Mouse (Mus musculus) natural killer cell, adult 2 months (primary cell): Measurements from ENCODE around the gene Lhfp.
A peak's percentile ranks its signal among the peaks of the same experiment; 100 is the strongest.
"Not testable (repeated sequence)": the region's sequence is repeated elsewhere in the genome, so short reads cannot be mapped to it uniquely, and the experiment has no call there.

Experiments used
- DNase-seq, 2 experiments: peaks; one replicate each; pipeline ENCODE4 v3.0.0; 2022; ENCODE audit warnings: low spot score in 2 of 2

Gene Lhfp

GRCm38 (mm10) chr3:53253223-53253832 is 212.0 kb downstream of the Lhfp start:
- DNase-seq: no peak

GRCm38 (mm10) chr3:53258657-53259158 is 217.4 kb downstream of the Lhfp start:
- DNase-seq: no peak

- no peak for DNase-seq
Measured at GRCm38 (mm10) chr3:53266116-53266515, 224.8 kb downstream of the Lhfp start.

- DNase-seq: no peak
Measured at GRCm38 (mm10) chr3:53267046-53267445, 225.7 kb downstream of the Lhfp start.

GRCm38 (mm10) chr3:53273220-53273619 is 231.9 kb downstream of the Lhfp start:
- no peak for DNase-seq

GRCm38 (mm10) chr3:53277993-53278392 is 236.7 kb downstream of the Lhfp start:
- no peak for DNase-seq

- not testable (repeated sequence) for DNase-seq
Measured at GRCm38 (mm10) chr3:53282005-53282404, 240.7 kb downstream of the Lhfp start.

- DNase-seq: no peak
Measured at GRCm38 (mm10) chr3:53284023-53284422, 242.7 kb downstream of the Lhfp start.

- DNase-seq: peak in 1 of 2 experiments; percentile 5
Measured at GRCm38 (mm10) chr3:53284471-53285177, 243.3 kb downstream of the Lhfp start.

- no peak for DNase-seq
Measured at GRCm38 (mm10) chr3:53288662-53289061, 247.3 kb downstream of the Lhfp start.

GRCm38 (mm10) chr3:53289589-53290219 is 248.4 kb downstream of the Lhfp start:
- no peak for DNase-seq

- DNase-seq: no peak
Measured at GRCm38 (mm10) chr3:53291185-53291584, 249.9 kb downstream of the Lhfp start.

GRCm38 (mm10) chr3:53291945-53292344 is 250.6 kb downstream of the Lhfp start:
- no peak for DNase-seq

GRCm38 (mm10) chr3:53292474-53292873 is 251.1 kb downstream of the Lhfp start:
- DNase-seq: no peak

GRCm38 (mm10) chr3:53292979-53293378 is 251.7 kb downstream of the Lhfp start:
- DNase-seq: no peak

- DNase-seq: no peak
Measured at GRCm38 (mm10) chr3:53293901-53294433, 252.6 kb downstream of the Lhfp start.

GRCm38 (mm10) chr3:53294855-53295254 is 253.5 kb downstream of the Lhfp start:
- DNase-seq: no peak

- no peak for DNase-seq
Measured at GRCm38 (mm10) chr3:53301866-53302265, 260.5 kb downstream of the Lhfp start.

GRCm38 (mm10) chr3:53304123-53304900 is 263.0 kb downstream of the Lhfp start:
- no peak for DNase-seq

GRCm38 (mm10) chr3:53305860-53306259 is 264.5 kb downstream of the Lhfp start:
- DNase-seq: no peak

GRCm38 (mm10) chr3:53308649-53309048 is 267.3 kb downstream of the Lhfp start:
- no peak for DNase-seq

GRCm38 (mm10) chr3:53310093-53310492 is 268.8 kb downstream of the Lhfp start:
- DNase-seq: no peak
